Mouse (Mus musculus) cerebral cortex, adult 2 months (tissue): ENCODE results near the gene Nrp2.

ENCODE experiments used
- WGBS: fragments of 180-500 bp; shearing (Covaris S2); methylation state at CpG from one replicate; pipeline ENCODE4 v1.1.7; 2018; 5-methylcytosine and 5-hydroxymethylcytosine counted together

The Nrp2 gene

DNA sequence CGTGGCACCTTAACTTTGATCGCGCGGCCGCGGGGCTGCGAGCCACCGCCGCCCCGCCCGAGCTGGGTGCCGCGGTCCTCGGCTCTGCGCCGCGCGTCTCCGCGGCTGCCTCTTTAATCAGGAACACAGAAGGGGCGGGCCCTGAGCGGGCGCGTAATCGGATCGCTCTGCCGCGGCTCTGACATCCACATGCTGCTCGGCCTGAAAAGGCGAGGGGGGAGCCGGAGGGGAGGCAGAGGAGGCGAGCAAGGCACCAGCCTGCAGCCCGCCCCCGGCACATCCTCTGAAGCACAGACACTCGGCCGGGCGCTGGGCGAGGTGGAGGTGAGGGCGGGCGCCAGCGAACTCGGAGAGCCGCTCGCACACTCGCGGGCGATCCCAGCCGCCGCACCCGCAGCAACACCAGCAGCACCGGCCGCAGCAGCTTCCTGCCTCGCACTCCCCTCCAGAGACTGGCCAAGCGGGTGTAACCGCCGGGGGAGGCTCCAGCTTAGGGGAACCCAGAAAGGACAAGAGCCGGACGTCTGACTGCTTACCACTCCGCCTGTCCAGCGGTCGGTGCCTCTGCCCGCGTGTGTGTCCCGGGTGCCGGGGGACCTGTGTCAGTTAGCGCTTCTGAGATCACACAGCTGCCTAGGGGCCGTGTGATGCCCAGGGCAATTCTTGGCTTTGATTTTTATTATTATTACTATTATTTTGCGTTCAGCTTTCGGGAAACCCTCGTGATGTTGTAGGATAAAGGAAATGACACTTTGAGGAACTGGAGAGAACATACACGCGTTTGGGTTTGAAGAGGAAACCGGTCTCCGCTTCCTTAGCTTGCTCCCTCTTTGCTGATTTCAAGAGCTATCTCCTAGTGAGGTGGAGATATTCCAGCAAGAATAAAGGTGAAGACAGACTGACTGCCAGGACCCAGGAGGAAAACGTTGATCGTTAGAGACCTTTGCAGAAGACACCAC is at the start of gene Nrp2:
Gene Nrp2 (plus strand): TSS at position 128 of the 959 bp plus-strand sequence.
- WGBS = under 1% methylated on average over 75 of the region's 76 CpGs

DNA sequence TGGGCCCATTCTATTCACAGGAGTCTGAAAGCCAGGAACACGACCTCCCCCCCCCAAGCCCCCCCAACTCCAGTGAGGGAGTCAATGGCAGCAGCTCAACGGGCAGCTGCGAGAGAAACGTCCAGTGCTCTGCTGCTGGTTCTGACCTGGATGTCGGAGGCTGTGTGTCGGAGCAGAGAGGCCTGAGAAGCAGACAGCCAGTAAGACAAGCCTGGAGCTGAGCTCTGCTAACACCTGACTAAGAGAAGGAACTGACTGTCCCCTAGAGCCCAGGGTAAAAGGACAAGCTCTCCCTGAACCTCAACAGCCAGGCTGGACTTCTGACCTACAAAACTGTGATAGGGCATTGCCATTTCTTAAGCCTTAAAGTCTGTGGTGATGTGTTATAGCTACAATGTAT is 48.6 kb upstream of the Nrp2 start:
- 81% methylated on average over 6 of the region's 6 CpGs for WGBS

DNA sequence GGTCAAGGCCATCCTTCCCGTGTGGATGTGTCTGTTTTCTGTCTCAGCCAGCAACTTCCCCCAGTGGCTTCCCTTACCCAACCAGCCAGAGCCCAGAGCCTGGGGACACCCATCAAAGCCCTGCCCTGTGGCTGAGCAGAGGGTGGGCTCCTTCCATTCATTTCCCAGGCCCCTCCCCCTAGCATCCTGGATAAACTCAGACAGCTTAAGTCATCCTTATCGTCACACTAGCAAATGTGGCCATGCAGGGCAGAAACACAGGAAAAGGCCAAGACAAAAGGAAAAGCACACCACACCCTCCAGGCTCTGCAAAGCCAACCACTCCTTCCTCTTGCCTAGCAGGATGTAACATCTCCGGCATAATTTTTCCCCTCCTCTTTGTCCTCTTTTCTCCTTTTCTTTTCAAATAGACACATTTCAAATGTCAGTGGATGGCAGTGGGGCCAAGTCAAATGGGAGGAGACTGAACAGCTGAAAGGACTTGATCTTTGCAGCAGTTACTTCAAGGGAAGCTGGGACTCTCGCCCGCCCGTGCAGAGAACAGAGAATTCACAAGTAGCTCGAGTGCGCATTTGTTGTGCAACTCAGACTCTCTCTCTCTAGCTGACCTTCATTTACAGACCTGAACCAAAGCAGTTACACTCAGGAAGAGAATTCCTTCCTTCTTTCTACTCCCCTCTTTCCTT is 38.0 kb upstream of the Nrp2 start:
- 60% methylated on average over 8 of the region's 8 CpGs for WGBS

GRCm38 (mm10) chr1:62665771-62666730 is 37.0 kb upstream of the Nrp2 start:
- 80% methylated on average over 5 of the region's 5 CpGs for WGBS

DNA sequence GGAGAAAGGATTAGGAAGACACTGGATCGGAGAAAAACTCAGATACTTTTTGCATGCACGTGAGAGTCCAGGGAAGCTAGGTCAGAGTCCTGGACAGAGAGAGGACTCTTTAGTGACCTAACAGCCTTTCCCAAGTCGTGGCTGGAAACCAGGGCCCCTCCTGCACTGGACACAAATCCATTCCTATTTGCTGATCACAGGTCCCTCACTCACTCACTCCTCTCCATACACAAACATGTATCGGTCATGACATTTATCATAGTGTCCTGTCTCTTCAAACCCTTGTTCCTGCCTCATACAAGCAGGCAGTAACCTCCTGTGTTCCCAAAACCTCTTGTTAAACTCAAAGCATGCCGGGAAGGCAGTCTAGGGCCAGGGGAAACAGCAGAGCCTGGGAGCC is 36.3 kb upstream of the Nrp2 start:
- 85% methylated on average over 5 of the region's 5 CpGs for WGBS

- 66% methylated on average over 4 of the region's 4 CpGs for WGBS
These were observed 24.3 kb upstream of the Nrp2 start for GRCm38 (mm10) chr1:62678611-62679344.

DNA sequence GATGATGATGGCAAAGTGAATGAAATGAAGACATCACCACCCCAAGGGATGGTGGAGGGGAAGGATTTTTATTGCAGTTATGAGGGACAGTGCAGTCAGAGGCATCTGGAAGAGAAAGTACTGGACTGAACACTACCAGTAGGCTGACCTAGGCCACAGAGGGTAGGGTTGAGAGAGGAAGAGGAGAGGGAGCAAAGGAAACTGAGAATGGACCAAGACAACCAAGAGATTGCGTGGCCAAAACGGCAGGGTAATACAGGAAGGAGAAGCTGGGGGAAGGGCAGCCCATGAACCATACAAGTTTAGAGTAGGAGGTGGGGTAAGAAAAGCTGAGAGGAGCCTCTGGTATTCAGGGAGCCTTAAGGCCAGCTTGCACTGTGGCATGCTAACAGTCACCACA is 23.6 kb upstream of the Nrp2 start:
- WGBS = 90% methylated on average over 2 of the region's 2 CpGs

- 39% methylated on average over 21 of the region's 21 CpGs for WGBS
These were observed 20.4 kb upstream of the Nrp2 start for GRCm38 (mm10) chr1:62682456-62683385.

DNA sequence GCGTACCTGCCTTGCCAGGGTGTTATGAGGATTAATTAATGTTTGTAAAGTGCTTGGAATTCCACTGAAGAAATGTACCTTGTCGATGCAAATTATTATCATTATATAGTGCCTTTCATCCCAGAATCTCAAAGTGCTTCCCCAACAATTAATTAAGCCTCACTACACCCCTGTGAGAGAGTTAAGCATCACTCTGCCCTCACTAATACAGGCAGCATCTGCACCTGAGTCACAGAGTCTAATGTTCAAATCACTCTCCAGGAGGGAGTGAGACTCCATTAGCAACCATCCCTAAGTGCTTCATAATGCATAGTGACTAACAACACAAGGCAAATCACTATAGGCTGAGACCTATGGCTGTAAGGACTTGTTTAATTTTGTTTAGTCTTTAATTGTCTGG is 19.6 kb upstream of the Nrp2 start:
- WGBS = 70% methylated on average over 2 of the region's 2 CpGs

- WGBS = 52% methylated on average over 8 of the region's 8 CpGs
These were observed 15.6 kb upstream of the Nrp2 start for GRCm38 (mm10) chr1:62687511-62687910.

DNA sequence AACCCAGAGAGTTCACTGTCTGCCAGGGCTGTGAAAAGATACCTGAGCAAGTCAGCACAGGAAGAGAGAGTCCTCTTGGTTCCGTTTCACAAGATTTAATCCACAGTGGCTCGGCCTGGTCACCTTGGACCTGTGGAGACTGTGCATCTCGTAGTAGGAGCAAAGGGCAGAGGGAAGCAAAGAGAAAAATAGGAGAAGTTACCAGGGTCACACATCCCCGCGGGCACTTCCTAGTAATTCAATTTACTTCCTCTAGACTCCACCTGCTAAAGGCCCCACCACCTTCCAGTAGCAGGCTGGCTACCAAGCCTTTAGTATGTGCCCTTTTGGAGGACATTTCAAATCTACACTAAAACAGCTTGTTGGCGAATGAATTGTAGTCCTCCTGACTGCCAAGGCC is 11.9 kb upstream of the Nrp2 start:
- WGBS = 93% methylated on average over 6 of the region's 6 CpGs

DNA sequence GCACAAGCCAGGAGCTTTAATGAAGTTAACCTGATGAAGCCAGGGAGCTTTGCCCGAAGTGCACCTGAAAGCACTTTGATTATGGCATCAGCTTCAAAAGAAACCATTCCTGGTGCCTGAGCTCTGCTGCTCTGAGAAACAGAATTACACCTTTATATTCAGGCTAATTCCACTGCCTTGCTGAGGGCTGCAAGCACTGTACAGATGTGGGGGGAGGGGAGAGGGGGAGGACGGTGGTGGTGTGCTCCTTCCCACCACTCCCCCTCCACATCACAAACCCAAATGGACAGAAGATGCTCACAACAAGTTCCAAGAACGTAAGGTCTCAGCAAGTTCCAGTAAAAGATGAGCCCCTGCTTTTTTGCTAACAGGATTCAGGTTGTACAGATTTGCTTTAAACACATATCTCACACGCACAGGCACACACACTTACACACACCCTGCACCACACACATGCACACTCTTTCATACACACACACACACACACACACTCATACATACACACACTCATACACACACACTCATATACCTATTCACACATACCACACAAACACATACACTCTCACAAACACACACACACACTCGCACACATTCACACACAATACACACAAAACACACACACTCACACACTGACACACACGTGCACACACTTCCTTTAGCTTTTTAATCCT is 6.6 kb upstream of the Nrp2 start:
- WGBS = 50% methylated on average over 6 of the region's 6 CpGs

DNA sequence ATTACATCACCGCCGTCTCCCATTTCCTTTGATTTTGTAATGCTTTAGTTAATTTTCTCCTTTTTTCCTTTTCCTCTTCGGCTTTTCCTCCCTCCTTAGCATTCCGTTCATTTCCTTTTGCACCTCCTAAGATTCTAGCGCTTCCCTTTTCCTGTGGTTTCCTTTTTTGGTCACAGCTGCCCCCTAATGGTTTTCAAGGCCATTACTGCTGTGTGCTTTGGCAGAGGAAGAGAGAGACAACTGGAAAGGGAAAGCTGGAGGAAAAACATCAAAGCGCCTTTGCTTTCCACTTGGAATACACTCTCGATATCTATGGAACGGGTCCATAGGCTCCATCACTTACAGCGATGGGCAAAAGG is 6.1 kb upstream of the Nrp2 start:
- 8% methylated on average over 9 of the region's 9 CpGs for WGBS

- 51% methylated on average over 3 of the region's 3 CpGs for WGBS
These were observed 5.7 kb upstream of the Nrp2 start for GRCm38 (mm10) chr1:62697353-62697752.

DNA sequence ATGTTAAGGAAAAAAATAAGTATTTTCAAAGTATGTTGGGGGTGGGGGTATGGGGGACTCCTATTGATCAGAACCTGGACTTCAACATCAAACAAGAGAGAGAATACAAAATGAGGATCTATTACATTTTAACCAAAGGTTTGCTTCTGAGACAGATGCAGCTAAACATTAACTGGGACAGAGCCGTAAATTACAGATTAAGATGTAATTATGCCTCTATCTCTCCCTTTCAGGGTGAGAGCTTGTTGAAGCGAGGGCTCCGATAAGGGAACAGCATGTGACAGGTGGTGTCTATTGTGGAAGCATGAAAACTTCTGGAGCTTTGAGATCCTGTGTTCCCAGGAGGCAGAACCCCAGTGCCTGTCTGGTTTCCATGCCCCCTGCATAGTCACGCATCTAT is 3.3 kb upstream of the Nrp2 start:
- 84% methylated on average over 4 of the region's 4 CpGs for WGBS

GRCm38 (mm10) chr1:62701065-62701921 is 1.8 kb upstream of the Nrp2 start:
- WGBS = 39% methylated on average over 10 of the region's 10 CpGs

DNA sequence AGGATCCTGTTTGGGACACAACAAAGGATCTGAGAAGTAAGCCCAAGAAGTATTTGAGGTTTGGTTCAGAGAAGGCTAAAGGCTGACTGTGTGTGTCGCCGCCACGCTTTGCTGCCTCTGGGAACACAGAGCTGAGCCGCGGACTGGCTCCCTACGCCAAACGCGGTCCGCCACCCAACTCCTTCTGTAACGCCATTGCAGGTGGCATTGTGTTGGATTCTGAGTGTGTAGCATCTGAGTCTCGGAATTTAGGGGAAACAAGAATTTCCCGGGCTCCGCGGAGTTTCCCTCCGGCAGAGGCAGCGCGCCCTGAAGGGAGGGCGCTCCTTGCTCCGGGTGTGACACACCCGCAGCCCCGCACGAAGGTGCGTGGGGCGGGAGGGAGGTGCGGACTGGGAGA is 342 bp upstream of the Nrp2 start:
- 1% methylated on average over 25 of the region's 25 CpGs for WGBS

GRCm38 (mm10) chr1:62704117-62704888 is 1.2 kb downstream of the Nrp2 start:
- 31% methylated on average over 9 of the region's 9 CpGs for WGBS
